Mouse (Mus musculus) neural tube, embryonic 11.5 days (tissue): ENCODE results near the gene Ptp4a2. TPM values are rescaled to one million over a fixed set of nuclear protein-coding genes. Genes with fewer than 3 reads are reported as not detected.

Experiments used
- ATAC-seq: fragments of 200-750 bp; cut with Nextera tagmentation; 2 replicates; pipeline ENCODE4 v1.8.0; 2017; ENCODE audit warnings: moderate number of reproducible peaks, mild to moderate bottlenecking, moderate TSS enrichment, moderate library complexity; ENCODE audit not compliant: insufficient read depth, low FRiP score, low TSS enrichment
- DNase-seq: peaks from one replicate; pipeline ENCODE4 v3.0.0-alpha.2; 2015; ENCODE audit warnings: low spot score
- H3K27ac ChIP-seq: fragments of 300-500 bp; sonication (generic); 2 replicates; pipeline ENCODE4 v1.5.1; 2014; ENCODE audit warnings: low read depth, mild to moderate bottlenecking, low read length
- H3K27me3 ChIP-seq: fragments of 300-500 bp; sonication (generic); 2 replicates; pipeline ENCODE4 v1.6.1; 2014; ENCODE audit warnings: mild to moderate bottlenecking, low read length, mixed read lengths; ENCODE audit not compliant: control insufficient read depth, insufficient read depth
- H3K36me3 ChIP-seq: fragments of 300-500 bp; sonication (generic); 2 replicates; pipeline ENCODE4 v1.6.1; 2014; ENCODE audit warnings: mild to moderate bottlenecking, low read length, moderate library complexity, mixed read lengths; ENCODE audit not compliant: control insufficient read depth, insufficient read depth
- H3K4me1 ChIP-seq: fragments of 300-500 bp; sonication (generic); 2 replicates; pipeline ENCODE4 v1.6.1; 2014; ENCODE audit warnings: low read length, mixed read lengths; ENCODE audit not compliant: control insufficient read depth, insufficient read depth
- H3K4me2 ChIP-seq: fragments of 300-500 bp; sonication (generic); 2 replicates; pipeline ENCODE4 v1.6.1; 2014; ENCODE audit warnings: low read depth, mild to moderate bottlenecking, moderate library complexity
- H3K4me3 ChIP-seq: fragments of 300-500 bp; sonication (generic); 2 replicates; pipeline ENCODE4 v1.5.1; 2014; ENCODE audit warnings: low read depth, low read length
- H3K9ac ChIP-seq: fragments of 300-500 bp; sonication (generic); 2 replicates; pipeline ENCODE4 v1.6.1; 2014; ENCODE audit warnings: mild to moderate bottlenecking, low read length
- H3K9me3 ChIP-seq: fragments of 300-500 bp; sonication (generic); 2 replicates; pipeline ENCODE4 v1.6.1; 2016; ENCODE audit warnings: low read length; ENCODE audit not compliant: control insufficient read depth
- whole genome bisulfite sequencing: fragments of 180-500 bp; shearing (Covaris S2); extraction: QIAGEN DNeasy Blood & Tissue Kit; methylation state at CpG from one replicate; pipeline ENCODE4 v1.1.7; 2014; 5-methylcytosine and 5-hydroxymethylcytosine counted together
- polyA plus RNA-seq: library from polyadenylated mRNA; unstranded; fragments of >200 nt; fragmentation: Nextera tagmentation; extraction: Ambion mirVana; gene quantifications from 2 replicates; pipeline ENCODE4 v1.2.1, GENCODE M21; 2014

The Ptp4a2 gene
- polyA plus RNA-seq, 1 experiment from 2014 or later, result 316 TPM

DNA sequence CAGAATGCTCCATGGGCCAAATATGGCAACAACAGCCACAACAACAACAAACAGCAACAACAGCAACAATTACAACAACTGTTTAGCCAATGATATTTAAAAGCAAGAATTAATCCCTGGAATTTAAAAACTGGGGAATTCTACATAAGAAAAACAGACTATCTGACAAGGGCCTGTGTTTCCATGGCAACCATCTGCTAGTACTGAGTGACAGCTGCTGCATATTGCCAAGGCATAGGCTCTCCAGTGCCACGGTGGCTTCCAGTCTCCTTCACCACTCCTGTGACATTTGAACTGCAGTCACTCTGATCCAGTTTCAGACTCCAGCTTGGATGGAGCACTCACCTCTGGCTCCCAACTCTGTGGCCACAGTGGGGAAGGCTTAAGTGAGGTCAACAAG is 19.6 kb upstream of the Ptp4a2 start:
- Histone ChIP-seq H3K27ac (no peak overlapping the region), H3K27me3 (no peaks in the 10 kb centered on the region), H3K4me3 (no peak overlapping the region), H3K9me3 (no peaks in the 10 kb centered on the region), H3K9ac (no peak overlapping the region), H3K4me1 (0 out of 2 replicates have a peak, but pooled peaks cover 2% of the 10 kb centered on the region), H3K36me3 (no peaks in the 10 kb centered on the region), H3K4me2 (no peak overlapping the region)
- DNase-seq, result no peak
- 35% methylated on average over 1 of the region's 1 CpGs for WGBS
- no peak for ATAC-seq

DNA sequence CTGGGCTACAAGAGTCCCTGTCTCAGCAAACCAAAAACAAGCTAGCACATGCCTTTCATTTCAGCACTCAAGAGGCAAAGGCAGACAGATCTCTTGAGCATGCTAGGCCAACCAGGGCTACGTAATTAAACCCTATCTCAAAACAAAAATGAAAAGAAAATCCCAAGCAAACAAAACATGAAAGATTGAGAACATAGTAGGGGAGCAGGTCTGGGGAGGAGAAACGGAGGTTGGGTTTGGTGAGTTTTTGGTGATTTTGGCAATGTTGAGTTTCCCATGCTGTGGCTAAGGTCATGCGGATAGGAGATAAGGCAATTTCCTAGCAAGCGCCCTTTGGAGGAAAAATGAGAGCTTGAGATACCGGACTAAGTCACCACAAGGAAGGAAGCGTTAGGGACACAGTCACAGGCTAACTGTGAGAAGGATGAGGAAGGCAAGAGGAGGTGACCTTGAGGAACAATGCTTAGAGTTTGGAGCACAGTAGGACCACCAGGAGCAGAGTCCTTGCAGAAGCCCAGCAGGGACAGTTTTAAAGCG is 18.3 kb upstream of the Ptp4a2 start:
- Histone ChIP-seq H3K9me3 (no peaks in the 10 kb centered on the region), H3K27ac (no peak overlapping the region), H3K27me3 (no peaks in the 10 kb centered on the region), H3K4me1 (0 out of 2 replicates have a peak, but pooled peaks cover 2% of the 10 kb centered on the region), H3K36me3 (no peaks in the 10 kb centered on the region), H3K9ac (no peak overlapping the region), H3K4me2 (no peak overlapping the region), H3K4me3 (no peak overlapping the region)
- no peak for DNase-seq
- no peak for ATAC-seq
- 94% methylated on average over 7 of the region's 7 CpGs for WGBS

DNA sequence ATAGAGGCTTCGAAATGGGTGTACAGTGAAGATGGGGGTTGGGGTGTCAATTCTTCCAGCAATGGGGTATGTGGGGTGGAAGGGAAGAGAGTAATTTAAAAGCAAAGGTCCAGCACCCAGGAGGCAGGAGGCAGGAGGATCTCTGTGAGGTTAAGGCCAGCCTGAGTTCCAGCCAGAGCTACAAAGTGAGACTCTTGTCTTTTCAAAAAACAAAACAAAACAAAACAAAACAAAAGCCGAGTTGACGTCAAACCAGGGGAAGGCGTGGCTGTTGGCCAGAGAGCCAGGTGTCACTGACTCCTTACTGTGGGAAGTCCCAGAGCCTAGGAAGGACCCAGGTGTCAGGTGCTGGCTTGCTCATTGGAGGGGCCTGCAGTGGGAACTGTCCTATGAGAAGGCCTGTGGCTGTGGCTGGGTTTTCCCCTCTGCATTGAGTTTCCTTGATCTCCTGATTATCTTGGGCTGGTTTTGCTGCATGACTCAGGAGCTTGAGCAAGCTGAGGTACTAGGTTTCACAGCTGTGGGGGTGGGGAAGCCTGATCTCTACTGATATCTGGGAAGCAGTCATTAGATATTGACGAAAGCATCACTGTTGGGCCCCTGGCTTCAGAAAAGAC is 17.2 kb upstream of the Ptp4a2 start:
- H3K9ac ChIP-seq, result no peak overlapping the region
- 0 out of 2 replicates have a peak, but pooled peaks cover 2% of the 10 kb centered on the region for H3K4me1 ChIP-seq
- H3K27ac ChIP-seq, result no peak overlapping the region
- WGBS, result 72% methylated on average over 5 of the region's 5 CpGs
- no peaks in the 10 kb centered on the region for H3K9me3 ChIP-seq
- H3K4me3 ChIP-seq, result no peak overlapping the region
- DNase-seq (no peak), ATAC-seq (no peak)
- no peaks in the 10 kb centered on the region for H3K36me3 ChIP-seq
- H3K4me2 ChIP-seq, result no peak overlapping the region
- no peaks in the 10 kb centered on the region for H3K27me3 ChIP-seq

DNA sequence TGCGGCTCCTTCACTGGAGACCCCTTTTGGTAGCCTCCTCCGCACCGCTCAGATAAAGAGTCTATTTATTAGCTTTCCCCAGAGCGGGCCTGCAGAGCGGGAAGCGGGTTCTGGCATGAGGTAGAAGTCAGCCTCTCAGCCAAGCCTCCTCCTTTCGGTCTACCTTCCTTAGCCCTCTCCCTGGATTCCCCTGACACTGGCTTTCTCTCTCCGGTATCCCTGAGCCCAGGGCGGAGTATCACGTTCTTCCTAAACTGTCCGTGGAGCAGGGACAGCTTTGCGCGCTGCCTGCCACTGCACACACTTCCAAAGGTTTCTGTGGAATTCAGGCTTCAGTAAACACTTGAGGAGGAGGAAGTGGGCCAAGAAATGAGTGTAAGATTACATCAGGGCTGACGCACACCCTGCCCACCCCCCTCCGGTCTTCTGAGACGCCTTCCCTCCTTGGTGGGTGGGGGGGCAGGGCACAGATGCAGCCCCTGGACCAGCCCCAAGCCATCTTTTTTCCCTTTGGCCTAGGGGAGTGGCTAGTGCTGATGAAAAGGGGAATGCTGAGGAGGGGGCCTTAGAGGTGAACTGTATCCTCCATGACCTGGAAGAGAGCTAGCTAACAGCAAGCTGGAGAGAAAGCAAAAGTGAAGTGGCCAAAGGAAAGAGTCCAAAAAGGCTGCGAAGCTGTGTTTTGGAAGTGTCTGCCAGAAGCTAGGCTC is 15.7 kb upstream of the Ptp4a2 start:
- DNase-seq (peak; percentile 61), ATAC-seq (no peak)
- H3K4me1 ChIP-seq, result 0 out of 2 replicates have a peak, but pooled peaks cover 2% of the 10 kb centered on the region
- no peaks in the 10 kb centered on the region for H3K9me3 ChIP-seq
- 0 out of 2 replicates have a peak overlapping the region, but pooled peaks have one; percentile 2 for H3K4me3 ChIP-seq
- WGBS, result 15% methylated on average over 17 of the region's 17 CpGs
- H3K4me2 ChIP-seq, result 0 out of 2 replicates have a peak overlapping the region, but pooled peaks have one; percentile 1
- H3K27me3 ChIP-seq, result no peaks in the 10 kb centered on the region
- peak overlapping the region; percentile 31 for H3K9ac ChIP-seq
- no peaks in the 10 kb centered on the region for H3K36me3 ChIP-seq
- H3K27ac ChIP-seq, result 0 out of 2 replicates have a peak overlapping the region, but pooled peaks have one; percentile 36

DNA sequence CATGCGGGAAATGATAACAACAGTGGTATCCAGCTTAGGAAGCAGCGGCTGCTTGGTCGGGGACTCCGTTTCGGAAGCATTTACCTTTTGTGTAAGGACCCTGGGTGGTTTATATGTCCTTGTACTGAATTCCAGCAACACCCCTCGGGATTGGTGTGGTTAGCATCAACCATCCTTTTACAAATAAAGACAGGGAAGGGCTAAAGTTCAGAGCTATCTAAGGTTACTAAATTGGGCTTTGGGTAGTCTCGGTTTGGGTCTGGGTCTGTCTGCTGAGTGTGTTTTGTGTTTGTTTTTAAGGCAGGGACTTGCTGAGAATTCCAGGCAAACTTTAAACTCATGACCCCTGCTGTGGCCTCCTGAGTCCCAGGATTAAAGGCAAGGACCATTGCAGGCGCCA is 15.2 kb upstream of the Ptp4a2 start:
- Histone ChIP-seq H3K36me3 (no peaks in the 10 kb centered on the region), H3K4me1 (0 out of 2 replicates have a peak, but pooled peaks cover 2% of the 10 kb centered on the region), H3K27ac (0 out of 2 replicates have a peak overlapping the region, but pooled peaks have one; percentile 36), H3K9ac (no peak overlapping the region), H3K27me3 (no peaks in the 10 kb centered on the region), H3K4me3 (no peak overlapping the region), H3K9me3 (no peaks in the 10 kb centered on the region), H3K4me2 (no peak overlapping the region)
- no peak for ATAC-seq
- DNase-seq, result no peak
- 28% methylated on average over 8 of the region's 8 CpGs for WGBS

DNA sequence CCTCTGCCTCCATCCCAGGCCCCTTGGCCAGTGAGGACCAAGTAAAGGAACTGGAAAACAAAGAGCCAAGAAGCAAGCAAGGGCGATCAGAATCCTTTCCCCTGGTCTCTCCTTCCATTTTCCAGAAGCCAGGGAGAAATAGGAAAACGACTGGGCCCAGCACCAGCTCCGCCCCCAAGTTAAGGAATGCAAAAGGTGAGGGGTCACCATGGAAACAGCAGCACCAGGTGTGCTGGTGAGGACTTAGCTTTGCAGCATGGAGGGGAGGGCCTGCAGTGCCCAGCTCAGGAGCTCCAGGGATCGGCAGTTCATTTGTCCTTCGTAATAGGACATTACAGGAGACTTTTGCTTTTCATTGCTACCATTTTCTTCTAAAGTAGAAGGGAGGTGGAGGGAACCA is 13.0 kb upstream of the Ptp4a2 start:
- 38% methylated on average over 5 of the region's 5 CpGs for WGBS
- DNase-seq (no peak), ATAC-seq (no peak)
- H3K9ac ChIP-seq, result no peak overlapping the region
- no peaks in the 10 kb centered on the region for H3K9me3 ChIP-seq
- H3K4me3 ChIP-seq, result no peak overlapping the region
- H3K27ac ChIP-seq, result no peak overlapping the region
- no peak overlapping the region for H3K4me2 ChIP-seq
- H3K4me1 ChIP-seq, result 0 out of 2 replicates have a peak, but pooled peaks cover 2% of the 10 kb centered on the region
- no peaks in the 10 kb centered on the region for H3K36me3 ChIP-seq
- H3K27me3 ChIP-seq, result no peaks in the 10 kb centered on the region

DNA sequence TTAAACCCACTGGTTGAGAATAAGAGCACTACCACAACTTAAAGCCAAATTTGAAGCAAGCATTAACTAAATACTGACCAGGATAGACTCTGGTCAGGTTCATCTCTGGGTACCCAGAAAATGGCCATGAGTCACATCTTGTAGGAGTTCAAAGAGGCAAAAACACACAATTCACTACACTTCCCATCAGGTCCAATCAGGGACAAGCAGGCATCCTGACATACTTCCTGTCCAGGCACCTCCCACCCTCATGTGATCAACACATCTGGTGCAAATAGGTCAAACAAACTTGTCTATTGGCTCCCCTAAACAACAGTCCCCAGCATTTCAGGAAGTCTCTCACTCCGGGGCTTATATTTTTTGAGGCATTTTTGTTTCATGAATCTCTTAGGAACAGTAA is 7.7 kb upstream of the Ptp4a2 start:
- 81% methylated on average over 1 of the region's 1 CpGs for WGBS
- no peak for ATAC-seq
- no peaks in the 10 kb centered on the region for H3K36me3 ChIP-seq

DNA sequence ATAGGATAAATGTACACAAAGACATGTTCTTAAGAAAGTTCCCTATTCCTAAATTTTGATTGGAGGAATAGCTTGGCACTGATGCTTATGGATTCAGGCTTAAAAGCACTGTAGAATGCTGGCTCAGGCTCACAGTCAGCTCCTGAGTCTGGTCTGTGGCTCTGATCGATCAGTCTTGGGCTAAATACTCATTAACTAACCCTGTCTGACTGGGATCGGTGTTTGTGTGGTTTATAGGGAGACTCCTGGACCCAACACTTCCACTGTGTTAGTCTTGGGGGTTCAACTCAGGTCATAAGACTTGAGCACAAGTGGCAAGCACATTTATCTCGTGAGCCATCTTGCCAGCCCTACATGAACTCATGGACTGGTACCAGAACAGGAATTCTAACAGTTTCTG is 6.0 kb upstream of the Ptp4a2 start:
- Histone ChIP-seq H3K27ac (no peak overlapping the region), H3K9ac (no peak overlapping the region), H3K4me3 (no peak overlapping the region), H3K9me3 (no peaks in the 10 kb centered on the region), H3K4me1 (no peaks in the 10 kb centered on the region), H3K36me3 (no peaks in the 10 kb centered on the region), H3K27me3 (no peaks in the 10 kb centered on the region), H3K4me2 (no peak overlapping the region)
- ATAC-seq, result no peak
- WGBS, result 89% methylated on average over 3 of the region's 3 CpGs
- DNase-seq, result no peak

More for the DNA sequence above, 7.7 kb upstream of the Ptp4a2 start:
- Histone ChIP-seq H3K4me1 (no peaks in the 10 kb centered on the region), H3K27ac (no peak overlapping the region), H3K4me3 (no peak overlapping the region), H3K9me3 (no peaks in the 10 kb centered on the region), H3K27me3 (no peaks in the 10 kb centered on the region), H3K9ac (no peak overlapping the region), H3K4me2 (no peak overlapping the region)
- DNase-seq, result no peak
